Mouse (Mus musculus): ENCODE results near the gene Slc39a13. TPM values are rescaled to one million over a fixed set of nuclear protein-coding genes. Genes with fewer than 3 reads are reported as not detected.
"Not testable (repeated sequence)": the region's sequence is repeated elsewhere in the genome, so short reads cannot be mapped to it uniquely, and the experiment has no call there.

The Slc39a13 gene
- total RNA-seq (2015), result 9.2 and 14.8 TPM in 2 replicates
- total RNA-seq (2017), result 7.0 and 8.9 TPM in 2 replicates

- peak; percentile 89 for ATAC-seq (replicated peaks; ENCODE audit: poor library complexity)
These were observed at the start of gene Slc39a13 for GRCm38 (mm10) chr2:91070076-91070800. Gene Slc39a13, minus strand, starts transcription at chr2:91070417.

GRCm38 (mm10) chr2:91119551-91119950 lies 49.3 kb upstream of the Slc39a13 start:
- no peak for ATAC-seq (replicated peaks; ENCODE audit: poor library complexity)

GRCm38 (mm10) chr2:91119061-91119460 lies 48.8 kb upstream of the Slc39a13 start:
- ATAC-seq (replicated peaks; ENCODE audit: poor library complexity), result no peak

GRCm38 (mm10) chr2:91118647-91119046 lies 48.4 kb upstream of the Slc39a13 start:
- ATAC-seq (replicated peaks; ENCODE audit: poor library complexity), result no peak

- ATAC-seq (replicated peaks; ENCODE audit: poor library complexity), result no peak
These were observed 47.5 kb upstream of the Slc39a13 start, which contains the start of gene Mybpc3 for GRCm38 (mm10) chr2:91117585-91118275. Gene Mybpc3, plus strand, starts transcription at chr2:91118144.

- no peak for ATAC-seq (replicated peaks; ENCODE audit: poor library complexity)
These were observed 46.6 kb upstream of the Slc39a13 start for GRCm38 (mm10) chr2:91116842-91117241.

GRCm38 (mm10) chr2:91115578-91115970 lies 45.4 kb upstream of the Slc39a13 start:
- ATAC-seq (replicated peaks; ENCODE audit: poor library complexity), result no peak

GRCm38 (mm10) chr2:91114781-91115577 lies 44.8 kb upstream of the Slc39a13 start:
- ATAC-seq (replicated peaks; ENCODE audit: poor library complexity), result peak; percentile 83

GRCm38 (mm10) chr2:91113852-91114251 lies 43.6 kb upstream of the Slc39a13 start:
- no peak for ATAC-seq (replicated peaks; ENCODE audit: poor library complexity)

GRCm38 (mm10) chr2:91113334-91113733 lies 43.1 kb upstream of the Slc39a13 start:
- peak; percentile 58 for ATAC-seq (replicated peaks; ENCODE audit: poor library complexity)

GRCm38 (mm10) chr2:91112491-91112890 lies 42.3 kb upstream of the Slc39a13 start:
- ATAC-seq (replicated peaks; ENCODE audit: poor library complexity), result no peak

- ATAC-seq (replicated peaks; ENCODE audit: poor library complexity), result not testable (repeated sequence)
These were observed 41.6 kb upstream of the Slc39a13 start for GRCm38 (mm10) chr2:91111832-91112231.

GRCm38 (mm10) chr2:91110429-91110828 lies 40.2 kb upstream of the Slc39a13 start:
- ATAC-seq (replicated peaks; ENCODE audit: poor library complexity), result no peak

- ATAC-seq (replicated peaks; ENCODE audit: poor library complexity), result no peak
These were observed 39.7 kb upstream of the Slc39a13 start for GRCm38 (mm10) chr2:91109807-91110385.

- no peak for ATAC-seq (replicated peaks; ENCODE audit: poor library complexity)
These were observed 39.0 kb upstream of the Slc39a13 start for GRCm38 (mm10) chr2:91109241-91109640.

- peak; percentile 76 for ATAC-seq (replicated peaks; ENCODE audit: poor library complexity)
These were observed 37.9 kb upstream of the Slc39a13 start for GRCm38 (mm10) chr2:91108156-91108555.

- ATAC-seq (replicated peaks; ENCODE audit: poor library complexity), result peak; percentile 80
These were observed 31.0 kb upstream of the Slc39a13 start for GRCm38 (mm10) chr2:91101124-91101740.

- peak; percentile 47 for ATAC-seq (replicated peaks; ENCODE audit: poor library complexity)
These were observed 27.9 kb upstream of the Slc39a13 start for GRCm38 (mm10) chr2:91098156-91098555.

- peak; percentile 2; the same call in 1 of the 2 replicates for ATAC-seq (replicated peaks; ENCODE audit: poor library complexity)
These were observed 26.8 kb upstream of the Slc39a13 start for GRCm38 (mm10) chr2:91097015-91097414.

- peak; percentile 84 for ATAC-seq (replicated peaks; ENCODE audit: poor library complexity)
These were observed 26.3 kb upstream of the Slc39a13 start for GRCm38 (mm10) chr2:91096524-91096923.
